Mouse (Mus musculus) MEL (cell line): ENCODE measurements at regions not wholly inside any gene's neighbourhood (a gene's known extent, or its start where the extent isn't known, plus 50 kb on each side); places are given as distances from the start of the nearest gene placed in this dataset.

Experiments used
- CTCF ChIP-seq, 3 experiments: IDR thresholded peaks in 2 of 3; conservative IDR thresholded peaks in 1 of 3; 2 replicates each; pipeline ENCODE4 v1.5.1; 2011 to 2012; ENCODE audit warnings: low read length in 3 of 3, low read depth in 2 of 3, mild to moderate bottlenecking in 2 of 3, improper control_type of control experiment in 1 of 3, inconsistent platforms in 1 of 3, mixed read lengths in 1 of 3, moderate library complexity in 1 of 3; ENCODE audit not compliant: control insufficient read depth in 1 of 3, insufficient read depth in 1 of 3, poor library complexity in 1 of 3, severe bottlenecking in 1 of 3
- EP300 ChIP-seq, 2 experiments: IDR thresholded peaks; 2 replicates each; pipeline ENCODE4 v1.6.1; 2011; ENCODE audit warnings: improper control_type of control experiment in 2 of 2, low read length in 2 of 2, low read depth in 1 of 2, mild to moderate bottlenecking in 1 of 2
- ETS1 ChIP-seq: IDR thresholded peaks from 2 replicates; pipeline ENCODE4 v1.6.1; 2012; ENCODE audit warnings: low read depth, mild to moderate bottlenecking, inconsistent platforms, low read length, improper control_type of control experiment, moderate library complexity
- HCFC1 ChIP-seq: IDR thresholded peaks from 2 replicates; pipeline ENCODE4 v1.6.1; 2012; ENCODE audit warnings: low read depth, mild to moderate bottlenecking, inconsistent platforms, low read length, improper control_type of control experiment, moderate library complexity
- JUND ChIP-seq: IDR thresholded peaks from 2 replicates; pipeline ENCODE4 v1.6.1; 2011; ENCODE audit warnings: low read depth, mild to moderate bottlenecking, improper control_type of control experiment, low read length
- MAFK ChIP-seq: IDR thresholded peaks from 2 replicates; pipeline ENCODE4 v1.6.1; 2011; ENCODE audit warnings: low read depth, mild to moderate bottlenecking, low read length, improper control_type of control experiment, borderline replicate concordance
- MEF2A ChIP-seq: IDR thresholded peaks from 2 replicates; pipeline ENCODE4 v1.6.1; 2014; ENCODE audit warnings: low read depth, mild to moderate bottlenecking, inconsistent platforms, low read length, improper control_type of control experiment; ENCODE audit not compliant: poor library complexity, insufficient replicate concordance, severe bottlenecking; ENCODE audit errors: extremely low read depth
- NRF1 ChIP-seq: IDR thresholded peaks from 2 replicates; pipeline ENCODE4 v1.6.1; 2014; ENCODE audit warnings: low read depth, mild to moderate bottlenecking, inconsistent platforms, low read length, improper control_type of control experiment, moderate library complexity; ENCODE audit not compliant: poor library complexity, insufficient read depth, severe bottlenecking
- POLR2A ChIP-seq, 2 experiments: IDR thresholded peaks; 2 replicates each; pipeline ENCODE4 v1.6.1; 2011 to 2012; ENCODE audit warnings: low read length in 2 of 2, mild to moderate bottlenecking in 2 of 2, control low read depth in 1 of 2, improper control_type of control experiment in 1 of 2, low read depth in 1 of 2, moderate library complexity in 1 of 2; ENCODE audit not compliant: control insufficient read depth in 1 of 2, insufficient read depth in 1 of 2, poor library complexity in 1 of 2
- POLR2AphosphoS2 ChIP-seq: IDR thresholded peaks from 2 replicates; pipeline ENCODE4 v1.6.1; 2011; ENCODE audit warnings: low read length, improper control_type of control experiment
- TAL1 ChIP-seq: IDR thresholded peaks from 2 replicates; pipeline ENCODE4 v1.6.1; 2012; ENCODE audit warnings: mild to moderate bottlenecking, inconsistent platforms, low read length, moderate library complexity, mixed read lengths
- TBP ChIP-seq: IDR thresholded peaks from 2 replicates; pipeline ENCODE4 v1.8.0; 2011; ENCODE audit warnings: low read depth, low read length, improper control_type of control experiment
- ZC3H11A ChIP-seq: IDR thresholded peaks from 2 replicates; pipeline ENCODE4 v1.6.1; 2012; ENCODE audit warnings: low read depth, mild to moderate bottlenecking, inconsistent platforms, low read length, improper control_type of control experiment

DNA sequence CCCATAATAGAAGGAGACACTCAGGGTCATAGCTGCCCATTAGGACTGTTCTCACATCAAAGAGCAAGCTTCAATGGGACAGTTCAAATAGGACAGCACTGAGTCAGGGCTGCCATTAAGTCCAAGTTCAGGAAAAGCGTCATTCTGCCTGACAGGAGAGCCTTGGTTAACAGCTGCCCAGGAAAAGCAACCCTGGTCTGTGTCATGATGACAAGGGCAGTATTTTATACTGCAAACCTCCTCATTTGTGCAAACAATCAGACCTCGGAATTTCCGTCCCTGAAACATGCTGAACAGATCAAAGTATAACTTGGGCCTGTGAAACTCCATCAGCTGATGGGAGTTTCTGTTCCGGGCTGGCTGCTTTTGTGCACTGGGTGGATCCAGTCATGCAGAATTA, 62.8 kb downstream of the Gm11983 start:
- TF ChIP-seq POLR2AphosphoS2: no peak
- no peak for TF ChIP-seq JUND
- TF ChIP-seq CTCF (IDR thresholded peaks at IDR 0.05 in 2 of 3, conservative IDR thresholded peaks at IDR 0.05 in 1 of 3; ENCODE audit: control insufficient read depth in 1 of 3, insufficient read depth in 1 of 3, low read depth in 2 of 3, low read length in 3 of 3, poor library complexity in 1 of 3, severe bottlenecking in 1 of 3): no peak
- no peak for TF ChIP-seq EP300 (IDR thresholded peaks at IDR 0.05; ENCODE audit: low read depth in 1 of 2, low read length in 2 of 2)
- TF ChIP-seq MAFK: no peak
- no peak for TF ChIP-seq TAL1
- no peak for TF ChIP-seq ETS1
- no peak for TF ChIP-seq TBP
- no peak for TF ChIP-seq MEF2A
- TF ChIP-seq ZC3H11A: no peak
- no peak for TF ChIP-seq HCFC1
- no peak for TF ChIP-seq POLR2A (IDR thresholded peaks at IDR 0.05; ENCODE audit: control insufficient read depth in 1 of 2, insufficient read depth in 1 of 2, low read depth in 1 of 2, low read length in 2 of 2, poor library complexity in 1 of 2)
- TF ChIP-seq NRF1: no peak
